Comparison of ENCODE assay signal across 10 mouse cellular contexts in the genomic region with DNA sequence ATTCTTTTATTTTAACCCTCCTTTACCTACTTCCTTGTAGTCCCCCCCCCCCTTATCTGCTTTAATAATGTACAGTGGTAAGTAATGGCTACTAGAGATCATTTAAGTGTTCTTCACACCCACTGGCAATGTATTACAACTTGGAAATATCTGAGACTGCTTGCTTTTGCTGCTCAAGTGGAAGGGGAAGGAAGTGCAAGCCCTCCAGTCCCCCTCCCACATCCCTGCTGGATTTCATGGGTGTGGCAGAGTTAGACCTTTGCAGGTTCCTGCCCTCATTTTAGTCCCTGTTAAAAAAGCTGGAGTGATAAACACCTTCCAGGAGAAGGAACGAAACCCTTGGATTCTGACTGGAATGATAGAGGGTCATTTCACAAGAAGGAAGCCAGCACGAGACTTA. TPM values are rescaled to one million over a fixed set of nuclear protein-coding genes. Genes with fewer than 3 reads are reported as not detected.
A peak's percentile ranks its signal among the peaks of the same experiment; 100 is the strongest.
DNase-seq lines count a peak whose midpoint lies in the region; ATAC-seq lines count a peak whose summit lies in the region.
"Had no signal": no experiment of that assay in that cellular context is flagged by ENCODE, and none has a peak within 500 bp of the region (broad histone marks: within the 10 kb centered on the region; RNA-seq: fewer than 3 reads in every experiment).

No protein-coding gene starts in this region.

- H3K9me3 ChIP-seq in forebrain, embryonic 12.5 days, result no peaks in the 10 kb centered on the region
- no peaks in the 10 kb centered on the region for H3K9me3 ChIP-seq in forebrain, embryonic 10.5 days
- H3K9me3 ChIP-seq in embryonic facial prominence, embryonic 12.5 days, result no peaks in the 10 kb centered on the region
- no peaks in the 10 kb centered on the region for H3K9me3 ChIP-seq in hindbrain, embryonic 16.5 days (ENCODE audit: control insufficient read depth, low read length)
- H3K9me3 ChIP-seq: liver, embryonic 15.5 days had no signal

- no peak overlapping the region for H3K27ac ChIP-seq in forebrain, embryonic 12.5 days
- no peak overlapping the region for H3K27ac ChIP-seq in forebrain, embryonic 10.5 days
- H3K27ac ChIP-seq in embryonic facial prominence, embryonic 12.5 days, result no peak overlapping the region
- peak overlapping the region; percentile 92 for H3K27ac ChIP-seq in hindbrain, embryonic 16.5 days (ENCODE audit: low read depth, low read length)
- H3K27ac ChIP-seq: liver, embryonic 15.5 days had no signal

- 58% methylated on average over 2 of the region's 2 CpGs for WGBS in forebrain, embryonic 12.5 days
- WGBS in forebrain, embryonic 10.5 days, result 47% methylated on average over 2 of the region's 2 CpGs
- 8% methylated on average over 2 of the region's 2 CpGs for WGBS in embryonic facial prominence, embryonic 12.5 days
- 34% methylated on average over 2 of the region's 2 CpGs for WGBS in hindbrain, embryonic 16.5 days

- peaks cover 37% of the 10 kb centered on the region for H3K4me1 ChIP-seq in forebrain, embryonic 12.5 days
- H3K4me1 ChIP-seq in forebrain, embryonic 10.5 days, result peaks cover 56% of the 10 kb centered on the region
- peaks cover 36% of the 10 kb centered on the region for H3K4me1 ChIP-seq in embryonic facial prominence, embryonic 12.5 days
- H3K4me1 ChIP-seq in hindbrain, embryonic 16.5 days (ENCODE audit: control insufficient read depth, insufficient read depth, low read depth, low read length), result peaks cover 22% of the 10 kb centered on the region
- H3K4me1 ChIP-seq: liver, embryonic 15.5 days had no signal

- no peak for ATAC-seq in forebrain, embryonic 12.5 days (ENCODE audit: low FRiP score)
- ATAC-seq in embryonic facial prominence, embryonic 12.5 days (ENCODE audit: insufficient number of reproducible peaks, insufficient read depth, low FRiP score, low TSS enrichment), result no peak
- peak; percentile 31; the same call in 1 of the 2 replicates for ATAC-seq in hindbrain, embryonic 16.5 days

- H3K9ac ChIP-seq in forebrain, embryonic 12.5 days, result no peak overlapping the region
- H3K9ac ChIP-seq in embryonic facial prominence, embryonic 12.5 days, result no peak overlapping the region
- peak overlapping the region; percentile 81 for H3K9ac ChIP-seq in hindbrain, embryonic 16.5 days (ENCODE audit: low read depth, low read length)
- H3K9ac ChIP-seq: liver, embryonic 15.5 days had no signal

- peak overlapping the region; percentile 77 for H3K4me2 ChIP-seq in forebrain, embryonic 12.5 days
- peak overlapping the region; percentile 61 for H3K4me2 ChIP-seq in embryonic facial prominence, embryonic 12.5 days (replicated peaks)
- H3K4me2 ChIP-seq in hindbrain, embryonic 16.5 days (ENCODE audit: low read length), result peak overlapping the region; percentile 57
- H3K4me2 ChIP-seq: liver, embryonic 15.5 days had no signal

- peak overlapping the region; percentile 49 for H3K4me3 ChIP-seq in forebrain, embryonic 12.5 days (replicated peaks)
- H3K4me3 ChIP-seq in forebrain, embryonic 10.5 days, result no peak overlapping the region
- peak overlapping the region; percentile 40; the same call in 1 of the 2 replicates for H3K4me3 ChIP-seq in embryonic facial prominence, embryonic 12.5 days
- peak overlapping the region; percentile 69 for H3K4me3 ChIP-seq in hindbrain, embryonic 16.5 days (ENCODE audit: low read length)
- H3K4me3 ChIP-seq: liver, embryonic 15.5 days had no signal

- DNase-seq in forebrain, embryonic 10.5 days (ENCODE audit: extremely low spot score, low spot score), result no peak
- peak; percentile 49 for DNase-seq in ES-CJ7 (ENCODE audit: low read depth, low spot score)
- no peak for DNase-seq in thymus, postnatal 25 days
- DNase-seq in testis, postnatal 14 days (ENCODE audit: low spot score), result no peak
- DNase-seq in adrenal gland, postnatal 36 days, result no peak
- DNase-seq: kidney, adult 9 months had no signal

- no peaks in the 10 kb centered on the region for H3K27me3 ChIP-seq in forebrain, embryonic 12.5 days
- H3K27me3 ChIP-seq in forebrain, embryonic 10.5 days (ENCODE audit: poor library complexity, severe bottlenecking), result peaks cover 22% of the 10 kb centered on the region
- no peaks in the 10 kb centered on the region for H3K27me3 ChIP-seq in embryonic facial prominence, embryonic 12.5 days
- H3K27me3 ChIP-seq in hindbrain, embryonic 16.5 days (replicated peaks; ENCODE audit: control insufficient read depth, insufficient read depth, low read length), result no peaks in the 10 kb centered on the region

- no peaks in the 10 kb centered on the region for H3K36me3 ChIP-seq in forebrain, embryonic 12.5 days (replicated peaks)
- H3K36me3 ChIP-seq in forebrain, embryonic 10.5 days (replicated peaks), result no peaks in the 10 kb centered on the region
- H3K36me3 ChIP-seq in embryonic facial prominence, embryonic 12.5 days, result no peaks in the 10 kb centered on the region
- no peaks in the 10 kb centered on the region for H3K36me3 ChIP-seq in hindbrain, embryonic 16.5 days (ENCODE audit: control insufficient read depth, insufficient read depth, low read length)
- H3K36me3 ChIP-seq: liver, embryonic 15.5 days had no signal

RNA-seq across cellular contexts. Expression of gene Gap43, which starts 2.8 kb away (rescaled TPM):
- 208 and 225 TPM in 2 replicates for polyA plus RNA-seq in forebrain, embryonic 12.5 days (2016; fragmentation: Nextera tagmentation; extraction: Ambion mirVana)
- polyA plus RNA-seq in forebrain, embryonic 10.5 days (2016; fragmentation: Nextera tagmentation; extraction: Ambion mirVana), result 34.5 and 39.4 TPM in 2 replicates
- 120 and 135 TPM in 2 replicates for polyA plus RNA-seq in embryonic facial prominence, embryonic 12.5 days (2016; fragmentation: Nextera tagmentation; extraction: Ambion mirVana)
- 1,585 and 1,771 TPM in 2 replicates for polyA plus RNA-seq in hindbrain, embryonic 16.5 days (2015; fragmentation: Nextera tagmentation; extraction: Ambion mirVana)
- 1 to 10 TPM; 1.4 to 2.2 TPM for total RNA-seq in adrenal gland, postnatal 36 days (2021)
